Mouse (Mus musculus): ENCODE measurements around the gene Gm11549. TPM values are rescaled to one million over a fixed set of nuclear protein-coding genes. Genes with fewer than 3 reads are reported as not detected.

Gm11549 gene
- not detected for polyA plus RNA-seq (2017; shearing (Covaris generic))

GRCm38 (mm10) chr3:36521073-36522060, at the start of gene Gm11549:
Gm11549 (minus strand) TSS chr3:36521813.

GRCm38 (mm10) chr3:36552406-36553047, 30.9 kb upstream of the Gm11549 start, which contains the start of gene Exosc9:
Exosc9 (plus strand) TSS chr3:36552606.

DNA sequence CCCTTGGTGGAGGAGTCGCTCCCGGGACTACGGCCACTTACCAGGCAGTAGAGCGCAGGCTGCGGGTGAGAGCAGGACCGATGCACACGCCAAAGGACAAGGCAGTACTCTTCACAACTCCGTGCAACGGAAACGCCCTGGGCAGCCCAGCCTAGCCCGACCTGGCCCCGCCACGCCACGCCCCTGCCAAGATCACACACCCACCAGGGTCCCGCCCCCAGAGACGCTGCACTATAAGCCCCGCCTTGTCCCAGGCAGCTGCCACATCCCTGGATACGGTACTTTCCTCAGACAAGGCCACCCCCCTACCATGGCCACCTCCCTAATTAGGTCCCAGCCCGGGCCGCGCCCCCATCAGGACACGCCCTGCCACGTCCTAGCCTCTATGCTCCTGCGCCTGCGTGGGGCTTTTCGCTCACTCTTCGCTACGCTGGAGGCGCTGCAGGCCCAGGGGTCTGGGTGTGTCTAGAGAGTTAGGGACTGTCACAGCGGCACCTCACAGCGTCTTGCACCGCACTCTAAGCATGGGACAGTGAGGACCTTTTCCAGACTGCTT, 46.0 kb downstream of the Gm11549 start, which contains the start of the genes Anxa5 and 1810062G17Rik:
Gene Anxa5 (minus strand): TSS at position 363 of the 556 bp plus-strand sequence.
Gene 1810062G17Rik (plus strand): TSS at position 406 of the 556 bp plus-strand sequence.

Other genes with a start within 250 kb of the Gm11549 start
- gene Anxa5, start 45.9 kb downstream of the Gm11549 start, polyA plus RNA-seq (2017; shearing (Covaris generic)), result 152 TPM
- 0.97 TPM for gene 1810062G17Rik, start 45.9 kb downstream of the Gm11549 start, polyA plus RNA-seq (2017; shearing (Covaris generic))
- gene Exosc9, start 30.8 kb upstream of the Gm11549 start, polyA plus RNA-seq (2017; shearing (Covaris generic)), result 30.3 TPM
- gene Ccna2, start 50.3 kb upstream of the Gm11549 start, polyA plus RNA-seq (2017; shearing (Covaris generic)), result 1.2 TPM
- 0.57 TPM for gene Bbs7, start 91.7 kb upstream of the Gm11549 start, polyA plus RNA-seq (2017; shearing (Covaris generic))
- gene Trpc3, start 168.4 kb upstream of the Gm11549 start, polyA plus RNA-seq (2017; shearing (Covaris generic)), result not detected